Mouse (Mus musculus) liver, postnatal 0 days (tissue): ENCODE measurements around the gene Cers5.

Experiments used
- CTCF ChIP-seq: sonication (generic); IDR thresholded peaks from 2 replicates; pipeline ENCODE4 v1.5.1; 2016; ENCODE audit warnings: antibody characterized with exemption, low read depth
- EP300 ChIP-seq: IDR thresholded peaks from 2 replicates; pipeline ENCODE4 v1.6.1; 2016; ENCODE audit warnings: antibody characterized with exemption, low read depth, mild to moderate bottlenecking

- no peak for TF ChIP-seq EP300
- TF ChIP-seq CTCF: peak; percentile 47
These were observed 43.3 kb upstream of the Cers5 start for GRCm38 (mm10) chr15:99815999-99816398.
